Mouse (Mus musculus) layer of hippocampus, postnatal 25 days (tissue): Measurements from ENCODE around the gene Psat1. TPM values are rescaled to one million over a fixed set of nuclear protein-coding genes. Genes with fewer than 3 reads are reported as not detected.

Experiments used
- DNase-seq, 2 experiments: peaks; one replicate each; pipeline ENCODE4 v3.0.0; 2022; ENCODE audit warnings: mixed read lengths in 2 of 2, low spot score in 1 of 2; ENCODE audit errors: extremely low spot score in 1 of 2
- total RNA-seq, 2 experiments: library from RNA; stranded (reverse); gene quantifications; 2 replicates each; pipeline ENCODE4 v1.2.3; 2021

The Psat1 gene
- total RNA-seq, 2 experiments from 2014 or later: 99.7 to 123 TPM

GRCm38 (mm10) chr19:15924866-15925718 lies 22.0 kb downstream of the Psat1 start:
- peak; percentile 66 to 67 for DNase-seq

- DNase-seq: peak; percentile 40
These were observed 22.8 kb downstream of the Psat1 start for GRCm38 (mm10) chr19:15924181-15924865.

- DNase-seq: peak in 1 of 2 experiments; percentile 11
These were observed 23.7 kb downstream of the Psat1 start for GRCm38 (mm10) chr19:15923426-15923825.

- no peak for DNase-seq
These were observed 27.8 kb downstream of the Psat1 start for GRCm38 (mm10) chr19:15919336-15919735.

- no peak for DNase-seq
These were observed 29.0 kb downstream of the Psat1 start for GRCm38 (mm10) chr19:15918111-15918510.

GRCm38 (mm10) chr19:15913249-15913997 lies 33.7 kb downstream of the Psat1 start:
- DNase-seq: no peak

GRCm38 (mm10) chr19:15911441-15911840 lies 35.7 kb downstream of the Psat1 start:
- DNase-seq: no peak

- DNase-seq: no peak
These were observed 36.1 kb downstream of the Psat1 start for GRCm38 (mm10) chr19:15910987-15911386.

- DNase-seq: no peak
These were observed 36.6 kb downstream of the Psat1 start for GRCm38 (mm10) chr19:15910488-15910887.

- no peak for DNase-seq
These were observed 39.1 kb downstream of the Psat1 start for GRCm38 (mm10) chr19:15908016-15908415.

GRCm38 (mm10) chr19:15904734-15905133 lies 42.4 kb downstream of the Psat1 start:
- no peak for DNase-seq

GRCm38 (mm10) chr19:15903508-15904480 lies 43.3 kb downstream of the Psat1 start:
- no peak for DNase-seq

- no peak for DNase-seq
These were observed 51.5 kb downstream of the Psat1 start for GRCm38 (mm10) chr19:15895681-15896080.

- no peak for DNase-seq
These were observed 55.0 kb downstream of the Psat1 start for GRCm38 (mm10) chr19:15892146-15892545.

GRCm38 (mm10) chr19:15888466-15888865 lies 58.7 kb downstream of the Psat1 start:
- DNase-seq: no peak

GRCm38 (mm10) chr19:15882705-15883426 lies 64.3 kb downstream of the Psat1 start:
- no peak for DNase-seq

GRCm38 (mm10) chr19:15880731-15881130 lies 66.4 kb downstream of the Psat1 start:
- no peak for DNase-seq

GRCm38 (mm10) chr19:15879271-15879670 lies 67.9 kb downstream of the Psat1 start:
- no peak for DNase-seq
